Mouse (Mus musculus): Measurements from ENCODE around the gene Idh3a. TPM values are rescaled to one million over a fixed set of nuclear protein-coding genes. Genes with fewer than 3 reads are reported as not detected.

Gene Idh3a
- total and polyA plus RNA-seq, 2 experiments from 2014 or later: 407 to 840 TPM

GRCm38 (mm10) chr9:54642556-54642955 is 56.4 kb downstream of the Idh3a start:
- ATAC-seq (ENCODE audit: insufficient read depth, low read depth) (no peak), DNase-seq (ENCODE audit: low spot score) (no peak)
- H3K36me3 ChIP-seq (replicated peaks; ENCODE audit: control insufficient read depth, insufficient read depth, low read length): no peaks in the 10 kb centered on the region
- H3K9ac ChIP-seq (replicated peaks; ENCODE audit: low read depth, low read length): no peak overlapping the region
- no peaks in the 10 kb centered on the region for H3K9me3 ChIP-seq (replicated peaks; ENCODE audit: control insufficient read depth, low read length)
- 73% methylated on average over 4 of the region's 4 CpGs for WGBS
- no peak overlapping the region for H3K27ac ChIP-seq (ENCODE audit: low read depth)
- no peak overlapping the region for H3K4me2 ChIP-seq (ENCODE audit: low read depth, low read length)
- H3K4me3 ChIP-seq (ENCODE audit: low read depth, low read length): no peak overlapping the region
- H3K4me1 ChIP-seq (ENCODE audit: control insufficient read depth, insufficient read depth): no peaks in the 10 kb centered on the region
- TF ChIP-seq CTCF (IDR thresholded peaks at IDR 0.05; ENCODE audit: low read depth) (no peak), EP300 (IDR thresholded peaks at IDR 0.05; ENCODE audit: low read depth) (no peak)
- H3K27me3 ChIP-seq (ENCODE audit: control insufficient read depth, insufficient read depth, low read length): no peaks in the 10 kb centered on the region

GRCm38 (mm10) chr9:54643179-54643578 is 57.0 kb downstream of the Idh3a start:
- ATAC-seq (ENCODE audit: insufficient read depth, low read depth) (no peak), DNase-seq (ENCODE audit: low spot score) (no peak)
- no peaks in the 10 kb centered on the region for H3K4me1 ChIP-seq (ENCODE audit: control insufficient read depth, insufficient read depth)
- no peak overlapping the region for H3K4me3 ChIP-seq (ENCODE audit: low read depth, low read length)
- no peak overlapping the region for H3K9ac ChIP-seq (replicated peaks; ENCODE audit: low read depth, low read length)
- no peak overlapping the region for H3K4me2 ChIP-seq (ENCODE audit: low read depth, low read length)
- no peaks in the 10 kb centered on the region for H3K27me3 ChIP-seq (ENCODE audit: control insufficient read depth, insufficient read depth, low read length)
- H3K9me3 ChIP-seq (replicated peaks; ENCODE audit: control insufficient read depth, low read length): no peaks in the 10 kb centered on the region
- H3K36me3 ChIP-seq (replicated peaks; ENCODE audit: control insufficient read depth, insufficient read depth, low read length): no peaks in the 10 kb centered on the region
- TF ChIP-seq EP300 (IDR thresholded peaks at IDR 0.05; ENCODE audit: low read depth) (no peak), CTCF (IDR thresholded peaks at IDR 0.05; ENCODE audit: low read depth) (no peak)
- no peak overlapping the region for H3K27ac ChIP-seq (ENCODE audit: low read depth)
- WGBS: 79% methylated on average over 7 of the region's 7 CpGs

- H3K27me3 ChIP-seq (ENCODE audit: control insufficient read depth, insufficient read depth, low read length): no peaks in the 10 kb centered on the region
- no peaks in the 10 kb centered on the region for H3K4me1 ChIP-seq (ENCODE audit: control insufficient read depth, insufficient read depth)
- ATAC-seq (ENCODE audit: insufficient read depth, low read depth): no peak
- TF ChIP-seq EP300 (IDR thresholded peaks at IDR 0.05; ENCODE audit: low read depth) (no peak), CTCF (IDR thresholded peaks at IDR 0.05; ENCODE audit: low read depth) (no peak)
- no peak overlapping the region for H3K27ac ChIP-seq (ENCODE audit: low read depth)
- no peak overlapping the region for H3K4me2 ChIP-seq (ENCODE audit: low read depth, low read length)
- no peaks in the 10 kb centered on the region for H3K36me3 ChIP-seq (replicated peaks; ENCODE audit: control insufficient read depth, insufficient read depth, low read length)
- no peaks in the 10 kb centered on the region for H3K9me3 ChIP-seq (replicated peaks; ENCODE audit: control insufficient read depth, low read length)
- DNase-seq (ENCODE audit: low spot score): no peak
- H3K9ac ChIP-seq (replicated peaks; ENCODE audit: low read depth, low read length): no peak overlapping the region
- H3K4me3 ChIP-seq (ENCODE audit: low read depth, low read length): no peak overlapping the region
- WGBS: 73% methylated on average over 6 of the region's 6 CpGs
These were observed 59.4 kb downstream of the Idh3a start for GRCm38 (mm10) chr9:54645530-54645929.

DNA sequence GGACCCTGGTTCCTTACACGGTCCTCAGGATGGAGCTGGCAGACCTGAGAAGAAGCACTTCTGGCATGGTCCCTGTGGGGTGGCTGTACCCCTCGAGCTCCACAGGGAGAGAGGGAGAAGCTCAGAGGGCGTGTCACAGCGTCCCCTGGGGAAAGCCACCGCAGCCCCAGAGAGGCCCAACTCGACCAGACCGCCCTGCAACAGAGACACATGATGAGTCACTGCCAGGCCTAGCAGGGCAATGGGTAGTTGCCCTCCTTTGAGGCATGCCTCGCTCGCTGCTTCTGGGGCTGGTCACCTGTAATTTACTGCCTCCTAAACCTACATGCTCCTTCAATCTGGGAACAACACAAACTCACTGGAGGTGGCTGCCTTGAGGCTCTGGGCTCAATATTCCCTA is 60.1 kb downstream of the Idh3a start:
- Histone ChIP-seq H3K27me3 (ENCODE audit: control insufficient read depth, insufficient read depth, low read length) (no peaks in the 10 kb centered on the region), H3K4me2 (ENCODE audit: low read depth, low read length) (no peak overlapping the region), H3K36me3 (replicated peaks; ENCODE audit: control insufficient read depth, insufficient read depth, low read length) (no peaks in the 10 kb centered on the region), H3K27ac (ENCODE audit: low read depth) (no peak overlapping the region), H3K9ac (replicated peaks; ENCODE audit: low read depth, low read length) (no peak overlapping the region), H3K4me3 (ENCODE audit: low read depth, low read length) (no peak overlapping the region), H3K9me3 (replicated peaks; ENCODE audit: control insufficient read depth, low read length) (no peaks in the 10 kb centered on the region), H3K4me1 (ENCODE audit: control insufficient read depth, insufficient read depth) (no peaks in the 10 kb centered on the region)
- DNase-seq (ENCODE audit: low spot score) (no peak), ATAC-seq (ENCODE audit: insufficient read depth, low read depth) (no peak)
- 72% methylated on average over 9 of the region's 9 CpGs for WGBS
- TF ChIP-seq CTCF (IDR thresholded peaks at IDR 0.05; ENCODE audit: low read depth) (no peak), EP300 (IDR thresholded peaks at IDR 0.05; ENCODE audit: low read depth) (no peak)

DNA sequence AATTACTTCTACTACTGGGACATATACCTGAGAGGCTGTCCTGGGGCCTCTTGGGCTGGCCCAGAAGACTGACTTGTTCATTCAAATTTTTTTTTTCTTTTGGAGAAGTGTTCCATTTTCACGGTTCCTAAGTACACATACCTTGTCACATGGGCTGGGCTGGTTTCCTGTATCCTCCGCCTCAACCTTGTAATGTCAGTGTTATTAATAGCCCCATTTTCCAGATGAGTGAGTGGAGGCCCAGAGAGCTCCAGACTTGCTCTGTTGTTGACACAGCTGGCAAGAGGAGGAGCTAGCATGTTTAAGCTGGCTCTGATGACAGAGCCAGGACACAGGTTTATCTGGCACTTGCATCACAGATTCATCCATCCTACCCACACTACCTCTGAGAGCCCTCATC is 61.3 kb downstream of the Idh3a start:
- DNase-seq (ENCODE audit: low spot score) (no peak), ATAC-seq (ENCODE audit: insufficient read depth, low read depth) (no peak)
- WGBS: 61% methylated on average over 2 of the region's 2 CpGs
- Histone ChIP-seq H3K27ac (ENCODE audit: low read depth) (no peak overlapping the region), H3K9ac (replicated peaks; ENCODE audit: low read depth, low read length) (no peak overlapping the region), H3K4me3 (ENCODE audit: low read depth, low read length) (no peak overlapping the region), H3K27me3 (ENCODE audit: control insufficient read depth, insufficient read depth, low read length) (no peaks in the 10 kb centered on the region), H3K4me2 (ENCODE audit: low read depth, low read length) (no peak overlapping the region), H3K36me3 (replicated peaks; ENCODE audit: control insufficient read depth, insufficient read depth, low read length) (no peaks in the 10 kb centered on the region), H3K4me1 (ENCODE audit: control insufficient read depth, insufficient read depth) (no peaks in the 10 kb centered on the region), H3K9me3 (replicated peaks; ENCODE audit: control insufficient read depth, low read length) (no peaks in the 10 kb centered on the region)
- TF ChIP-seq EP300 (IDR thresholded peaks at IDR 0.05; ENCODE audit: low read depth): no peak
- TF ChIP-seq CTCF (IDR thresholded peaks at IDR 0.05; ENCODE audit: low read depth): no peak

GRCm38 (mm10) chr9:54649360-54649759 is 63.2 kb downstream of the Idh3a start:
- Histone ChIP-seq H3K9me3 (replicated peaks; ENCODE audit: control insufficient read depth, low read length) (no peaks in the 10 kb centered on the region), H3K4me1 (ENCODE audit: control insufficient read depth, insufficient read depth) (no peaks in the 10 kb centered on the region), H3K36me3 (replicated peaks; ENCODE audit: control insufficient read depth, insufficient read depth, low read length) (no peaks in the 10 kb centered on the region), H3K27ac (ENCODE audit: low read depth) (no peak overlapping the region), H3K4me2 (ENCODE audit: low read depth, low read length) (no peak overlapping the region), H3K27me3 (ENCODE audit: control insufficient read depth, insufficient read depth, low read length) (no peaks in the 10 kb centered on the region), H3K4me3 (ENCODE audit: low read depth, low read length) (no peak overlapping the region), H3K9ac (replicated peaks; ENCODE audit: low read depth, low read length) (no peak overlapping the region)
- WGBS: 59% methylated on average over 1 of the region's 1 CpGs
- no peak for DNase-seq (ENCODE audit: low spot score)
- TF ChIP-seq CTCF (IDR thresholded peaks at IDR 0.05; ENCODE audit: low read depth) (no peak), EP300 (IDR thresholded peaks at IDR 0.05; ENCODE audit: low read depth) (no peak)
- no peak for ATAC-seq (ENCODE audit: insufficient read depth, low read depth)
